Mouse (Mus musculus) embryonic facial prominence, embryonic 11.5 days (tissue): ENCODE data around the gene Etv6. TPM values are rescaled to one million over a fixed set of nuclear protein-coding genes. Genes with fewer than 3 reads are reported as not detected.

Source experiments
- ATAC-seq: fragments of 200-750 bp; cut with Nextera tagmentation; replicated peaks from 2 replicates; pipeline ENCODE4 v1.8.0; 2017; ENCODE audit warnings: low read depth; ENCODE audit not compliant: insufficient number of reproducible peaks, low FRiP score, low TSS enrichment
- DNase-seq: peaks from one replicate; pipeline ENCODE4 v3.0.0-alpha.2; 2015; ENCODE audit warnings: low spot score
- H3K27ac ChIP-seq: fragments of 300-500 bp; sonication (generic); replicated peaks from 2 replicates; pipeline ENCODE4 v1.5.1; 2014; ENCODE audit warnings: mild to moderate bottlenecking, low read depth, low read length, control low read depth
- H3K27me3 ChIP-seq: fragments of 300-500 bp; sonication (generic); 2 replicates; pipeline ENCODE4 v1.6.1; 2014; ENCODE audit warnings: mild to moderate bottlenecking, low read length, moderate library complexity, mixed read lengths; ENCODE audit not compliant: control insufficient read depth, insufficient read depth
- H3K36me3 ChIP-seq: fragments of 300-500 bp; sonication (generic); replicated peaks from 2 replicates; pipeline ENCODE4 v1.6.1; 2014; ENCODE audit warnings: low read depth, mild to moderate bottlenecking, low read length, moderate library complexity, mixed read lengths; ENCODE audit not compliant: control insufficient read depth, insufficient read depth
- H3K4me1 ChIP-seq: fragments of 300-500 bp; sonication (generic); 2 replicates; pipeline ENCODE4 v1.6.1; 2014; ENCODE audit warnings: low read length, mixed read lengths; ENCODE audit not compliant: control insufficient read depth, insufficient read depth
- H3K4me2 ChIP-seq: fragments of 300-500 bp; sonication (generic); 2 replicates; pipeline ENCODE4 v1.6.1; 2014; ENCODE audit warnings: low read depth, mild to moderate bottlenecking, control low read depth, low read length, moderate library complexity
- H3K4me3 ChIP-seq: fragments of 300-500 bp; sonication (generic); 2 replicates; pipeline ENCODE4 v1.5.1; 2014; ENCODE audit warnings: low read depth, low read length, control low read depth
- H3K9ac ChIP-seq: fragments of 300-500 bp; sonication (generic); replicated peaks from 2 replicates; pipeline ENCODE4 v1.6.1; 2014; ENCODE audit warnings: mild to moderate bottlenecking, control low read depth, low read length
- H3K9me3 ChIP-seq: fragments of 300-500 bp; sonication (generic); replicated peaks from 2 replicates; pipeline ENCODE4 v1.6.1; 2016; ENCODE audit warnings: mild to moderate bottlenecking, low read length, inconsistent platforms, mixed read lengths; ENCODE audit not compliant: control insufficient read depth
- WGBS: fragments of 180-500 bp; shearing (Covaris S2); extraction: QIAGEN DNeasy Blood & Tissue Kit; methylation state at CpG from one replicate; pipeline ENCODE4 v1.1.7; 2014; 5-methylcytosine and 5-hydroxymethylcytosine counted together
- polyA plus RNA-seq: library from polyadenylated mRNA; unstranded; fragments of >200 nt; fragmentation: Nextera tagmentation; extraction: Ambion mirVana; gene quantifications from 2 replicates; pipeline ENCODE4 v1.2.1, GENCODE M21; 2014

The Etv6 gene
- polyA plus RNA-seq, 1 experiment from 2014 or later, result 15.7 TPM

DNA sequence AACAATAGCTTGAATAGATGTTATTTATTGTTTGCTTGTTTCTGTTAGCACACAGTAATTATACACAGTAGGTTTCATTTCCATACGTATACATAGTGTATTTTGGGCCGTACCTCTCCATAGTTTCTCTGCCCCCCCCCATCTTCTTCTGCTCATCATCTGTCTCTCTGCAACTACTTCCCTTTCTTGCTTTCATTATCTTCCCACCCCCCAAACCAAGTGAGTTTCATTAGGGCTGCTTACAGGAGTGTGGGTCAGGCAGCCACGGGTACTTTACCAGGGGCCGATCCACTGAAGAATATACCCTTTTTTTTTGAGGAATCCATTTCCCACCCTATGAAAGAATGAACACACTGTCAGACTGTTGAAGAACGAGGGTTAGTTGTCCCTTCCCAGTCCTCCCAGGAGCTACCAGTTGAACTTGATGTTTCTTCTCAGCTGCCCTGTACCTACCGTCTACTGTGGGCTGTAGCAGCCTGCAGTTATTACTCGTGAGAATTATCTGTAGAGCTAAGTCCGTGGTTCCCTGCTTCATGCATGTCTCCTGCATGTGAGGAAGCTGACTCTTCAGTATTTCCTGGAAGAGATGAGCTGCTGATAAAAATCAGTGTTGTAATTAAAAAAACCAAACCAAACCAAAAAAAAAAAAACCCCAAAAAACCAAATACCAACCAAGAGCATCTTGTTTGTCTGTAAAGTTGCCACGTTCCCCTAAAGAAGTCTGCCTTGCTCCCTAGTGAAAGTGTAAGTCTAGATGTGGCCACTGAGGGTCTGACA lies 9.8 kb downstream of the Etv6 start:
- Histone ChIP-seq H3K27me3 (no peaks in the 10 kb centered on the region), H3K36me3 (no peaks in the 10 kb centered on the region), H3K9me3 (no peaks in the 10 kb centered on the region), H3K9ac (no peak overlapping the region), H3K27ac (no peak overlapping the region), H3K4me3 (no peak overlapping the region), H3K4me1 (no peaks in the 10 kb centered on the region), H3K4me2 (no peak overlapping the region)
- DNase-seq (no peak), ATAC-seq (no peak)
- 77% methylated on average over 9 of the region's 9 CpGs for WGBS

- no peaks in the 10 kb centered on the region for H3K36me3 ChIP-seq
- H3K9me3 ChIP-seq, result no peaks in the 10 kb centered on the region
- no peaks in the 10 kb centered on the region for H3K27me3 ChIP-seq
- ATAC-seq (no peak), DNase-seq (peak; percentile 33)
- no peak overlapping the region for H3K4me2 ChIP-seq
- no peaks in the 10 kb centered on the region for H3K4me1 ChIP-seq
- WGBS, result 20% methylated on average over 5 of the region's 5 CpGs
- no peak overlapping the region for H3K4me3 ChIP-seq
- H3K27ac ChIP-seq, result no peak overlapping the region
- H3K9ac ChIP-seq, result no peak overlapping the region
Observed at GRCm38 (mm10) chr6:134046136-134046535, 10.6 kb downstream of the Etv6 start.

DNA sequence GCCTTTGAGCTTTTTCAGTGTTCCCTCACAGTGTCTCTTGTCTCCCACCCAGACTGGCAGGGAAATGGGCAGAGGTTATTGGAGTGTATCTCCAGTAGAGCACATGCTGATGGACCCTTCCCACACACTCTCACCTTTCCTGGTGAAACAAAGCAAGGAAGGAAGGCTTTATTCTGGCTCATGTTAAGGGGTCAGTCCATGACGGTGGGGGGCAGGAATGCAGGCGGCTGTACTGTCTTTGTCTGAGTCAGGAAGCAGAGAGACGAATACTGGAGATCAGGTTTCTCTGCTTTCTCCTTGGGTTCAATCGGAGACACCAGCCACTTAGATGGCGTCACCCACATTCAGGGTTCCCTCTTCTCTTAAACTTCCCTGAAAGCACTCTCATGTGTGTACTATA lies 11.7 kb downstream of the Etv6 start:
- Histone ChIP-seq H3K4me1 (no peaks in the 10 kb centered on the region), H3K9me3 (no peaks in the 10 kb centered on the region), H3K36me3 (no peaks in the 10 kb centered on the region), H3K27ac (no peak overlapping the region), H3K27me3 (no peaks in the 10 kb centered on the region), H3K4me3 (no peak overlapping the region), H3K4me2 (no peak overlapping the region), H3K9ac (no peak overlapping the region)
- DNase-seq (peak; percentile 23), ATAC-seq (no peak)
- WGBS, result 35% methylated on average over 5 of the region's 5 CpGs

- WGBS, result 88% methylated on average over 6 of the region's 6 CpGs
- no peak for DNase-seq
- no peak for ATAC-seq
Observed at GRCm38 (mm10) chr6:134047974-134048373, 12.5 kb downstream of the Etv6 start.

GRCm38 (mm10) chr6:134048965-134049364 lies 13.5 kb downstream of the Etv6 start:
- H3K27ac ChIP-seq, result no peak overlapping the region
- ATAC-seq (no peak), DNase-seq (no peak)
- H3K36me3 ChIP-seq, result no peaks in the 10 kb centered on the region
- H3K27me3 ChIP-seq, result no peaks in the 10 kb centered on the region
- H3K4me2 ChIP-seq, result no peak overlapping the region
- 88% methylated on average over 6 of the region's 6 CpGs for WGBS
- H3K4me3 ChIP-seq, result no peak overlapping the region
- H3K9ac ChIP-seq, result no peak overlapping the region
- no peaks in the 10 kb centered on the region for H3K9me3 ChIP-seq
- H3K4me1 ChIP-seq, result no peaks in the 10 kb centered on the region

More at GRCm38 (mm10) chr6:134047974-134048373, 12.5 kb downstream of the Etv6 start:
- Histone ChIP-seq H3K27ac (no peak overlapping the region), H3K9me3 (no peaks in the 10 kb centered on the region), H3K9ac (no peak overlapping the region), H3K36me3 (no peaks in the 10 kb centered on the region), H3K4me1 (no peaks in the 10 kb centered on the region), H3K27me3 (no peaks in the 10 kb centered on the region), H3K4me3 (no peak overlapping the region), H3K4me2 (no peak overlapping the region)

DNA sequence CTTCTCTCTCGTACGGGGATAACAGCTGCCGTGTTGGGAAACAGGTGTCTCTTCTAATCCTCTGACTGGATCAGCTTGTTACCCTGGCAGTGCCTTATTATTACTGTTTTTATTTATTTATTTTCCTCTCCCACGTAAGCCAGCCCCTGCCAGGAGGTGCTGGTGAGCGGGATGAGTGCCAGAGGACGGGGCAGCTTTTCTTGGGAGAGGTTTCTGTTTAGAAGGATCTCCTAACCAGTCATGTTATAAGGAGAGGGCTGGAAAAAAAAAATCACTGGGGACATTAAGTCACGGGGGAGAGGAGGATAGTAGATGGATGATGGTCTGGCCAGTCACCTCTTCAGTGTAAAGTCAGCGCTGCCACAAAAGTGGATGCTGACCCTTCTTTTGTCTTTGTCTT lies 15.0 kb downstream of the Etv6 start:
- Histone ChIP-seq H3K4me1 (no peaks in the 10 kb centered on the region), H3K27ac (no peak overlapping the region), H3K27me3 (no peaks in the 10 kb centered on the region), H3K9me3 (no peaks in the 10 kb centered on the region), H3K36me3 (no peaks in the 10 kb centered on the region), H3K9ac (no peak overlapping the region), H3K4me2 (no peak overlapping the region), H3K4me3 (no peak overlapping the region)
- WGBS, result 94% methylated on average over 8 of the region's 8 CpGs
- DNase-seq (no peak), ATAC-seq (no peak)

DNA sequence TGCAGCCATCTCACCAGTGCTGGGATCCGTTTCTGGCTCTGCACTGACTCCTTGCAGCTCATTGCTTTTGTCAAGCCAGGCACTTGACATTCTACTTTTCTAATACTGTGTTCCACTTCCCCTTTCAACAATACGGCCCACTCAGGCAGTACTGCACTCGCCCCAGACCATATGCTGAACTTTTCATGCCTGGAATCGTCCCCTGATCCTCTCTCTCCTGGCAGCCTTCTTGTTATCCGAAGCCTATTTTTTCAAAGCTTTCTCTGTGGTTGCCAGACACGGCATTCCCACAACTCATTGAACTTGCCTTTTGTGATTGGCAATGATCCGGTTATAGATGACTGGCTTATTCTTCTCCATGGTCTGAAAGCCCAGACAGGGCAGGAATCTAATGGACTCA lies 16.4 kb downstream of the Etv6 start:
- DNase-seq (no peak), ATAC-seq (no peak)
- H3K9me3 ChIP-seq, result no peaks in the 10 kb centered on the region
- no peak overlapping the region for H3K4me2 ChIP-seq
- no peak overlapping the region for H3K9ac ChIP-seq
- no peaks in the 10 kb centered on the region for H3K4me1 ChIP-seq
- no peak overlapping the region for H3K27ac ChIP-seq
- 79% methylated on average over 7 of the region's 7 CpGs for WGBS
- H3K27me3 ChIP-seq, result no peaks in the 10 kb centered on the region
- H3K36me3 ChIP-seq, result no peaks in the 10 kb centered on the region
- no peak overlapping the region for H3K4me3 ChIP-seq

DNA sequence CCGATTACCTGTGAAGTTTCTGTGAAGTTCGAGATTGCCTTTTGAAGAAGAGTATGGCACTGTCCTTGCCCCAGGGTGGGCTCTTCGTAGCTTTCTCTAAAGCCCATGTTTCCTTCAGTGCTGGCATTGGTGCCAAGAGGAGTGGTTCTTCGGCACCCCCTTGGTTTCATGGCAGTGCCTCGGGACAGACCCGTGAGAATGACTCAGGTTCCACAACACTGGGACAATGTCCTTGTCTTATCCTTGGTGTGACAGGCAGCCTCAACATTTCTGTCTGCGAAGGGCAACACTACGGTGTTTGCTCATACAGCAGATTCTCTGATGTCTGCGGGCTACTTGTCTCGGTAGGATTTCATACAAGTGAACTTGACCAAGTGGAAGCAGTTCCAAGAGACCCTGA lies 17.6 kb downstream of the Etv6 start:
- 94% methylated on average over 10 of the region's 10 CpGs for WGBS
- no peak for ATAC-seq
- Histone ChIP-seq H3K27me3 (no peaks in the 10 kb centered on the region), H3K9ac (no peak overlapping the region), H3K4me3 (no peak overlapping the region), H3K4me1 (no peaks in the 10 kb centered on the region), H3K27ac (no peak overlapping the region), H3K9me3 (no peaks in the 10 kb centered on the region), H3K36me3 (no peaks in the 10 kb centered on the region), H3K4me2 (no peak overlapping the region)
- DNase-seq, result no peak
